Mouse (Mus musculus) bone marrow macrophage, adult 2 months (primary cell): Measurements from ENCODE around the gene Cutal.
"Not testable (repeated sequence)": the region's sequence is repeated elsewhere in the genome, so short reads cannot be mapped to it uniquely, and the experiment has no call there.

Source experiments
- CTCF ChIP-seq: IDR thresholded peaks from 2 replicates; pipeline ENCODE4 v1.5.1; 2012; ENCODE audit warnings: low read depth, mild to moderate bottlenecking, low read length, moderate library complexity
- POLR2A ChIP-seq: IDR thresholded peaks from 2 replicates; pipeline ENCODE4 v1.6.1; 2012; ENCODE audit warnings: mild to moderate bottlenecking, low read depth, low read length, borderline replicate concordance

DNA sequence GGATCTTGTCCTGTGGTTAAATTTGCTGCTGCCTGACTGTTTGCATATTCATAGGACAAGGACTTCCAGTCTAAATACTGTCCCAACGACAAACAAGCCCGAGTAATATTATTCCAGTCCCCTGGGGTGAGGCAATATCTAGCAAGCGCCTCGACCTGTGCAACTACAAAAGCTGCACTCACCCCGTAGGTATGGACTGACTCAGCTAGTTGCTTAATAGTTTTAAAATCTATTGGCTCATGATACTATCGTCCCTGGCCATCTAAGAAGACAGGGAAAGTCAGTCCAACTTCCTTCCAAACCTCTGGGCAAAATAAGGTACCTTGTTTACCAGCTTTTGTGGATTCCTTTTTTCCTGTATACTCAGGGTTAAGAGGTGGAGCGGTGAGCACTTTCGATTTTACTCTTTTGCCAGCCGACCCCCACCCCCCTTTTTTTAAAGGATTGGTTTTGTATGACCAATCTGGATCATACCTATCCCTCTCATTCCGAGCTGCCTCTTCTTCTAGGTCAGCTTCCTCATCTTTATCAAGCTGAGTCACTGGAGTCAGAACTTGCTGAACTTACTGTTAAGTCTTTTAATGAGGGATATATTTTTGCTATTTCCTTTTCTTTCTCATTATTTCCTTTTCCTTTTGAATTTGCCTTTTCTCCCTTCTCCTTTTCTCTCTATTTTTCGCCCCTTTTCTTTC is 41.3 kb upstream of the Cutal start, which contains the start of gene Gm34653:
- not testable (repeated sequence) for TF ChIP-seq POLR2A, CTCF
